Mouse (Mus musculus) MEL (cell line): ENCODE measurements at regions not wholly inside any gene's neighbourhood (a gene's known extent, or its start where the extent isn't known, plus 50 kb on each side); places are given as distances from the start of the nearest gene placed in this dataset.

ENCODE experiments used
- CTCF ChIP-seq, 3 experiments: IDR thresholded peaks in 2 of 3; conservative IDR thresholded peaks in 1 of 3; 2 replicates each; pipeline ENCODE4 v1.5.1; 2011 to 2012; ENCODE audit warnings: low read length in 3 of 3, low read depth in 2 of 3, mild to moderate bottlenecking in 2 of 3, improper control_type of control experiment in 1 of 3, inconsistent platforms in 1 of 3, mixed read lengths in 1 of 3, moderate library complexity in 1 of 3; ENCODE audit not compliant: control insufficient read depth in 1 of 3, insufficient read depth in 1 of 3, poor library complexity in 1 of 3, severe bottlenecking in 1 of 3
- EP300 ChIP-seq, 2 experiments: IDR thresholded peaks; 2 replicates each; pipeline ENCODE4 v1.6.1; 2011; ENCODE audit warnings: improper control_type of control experiment in 2 of 2, low read length in 2 of 2, low read depth in 1 of 2, mild to moderate bottlenecking in 1 of 2
- GATA1 ChIP-seq: IDR thresholded peaks from 2 replicates; pipeline ENCODE4 v1.6.1; 2011; ENCODE audit warnings: low read depth, low read length, improper control_type of control experiment
- JUND ChIP-seq: IDR thresholded peaks from 2 replicates; pipeline ENCODE4 v1.6.1; 2011; ENCODE audit warnings: low read depth, mild to moderate bottlenecking, improper control_type of control experiment, low read length
- KAT2A ChIP-seq: conservative IDR thresholded peaks from 2 replicates; pipeline ENCODE4 v1.6.1; 2012; ENCODE audit warnings: low read depth, low read length, improper control_type of control experiment, inconsistent platforms
- ZNF384 ChIP-seq: IDR thresholded peaks from 2 replicates; pipeline ENCODE4 v1.6.1; 2012; ENCODE audit warnings: low read depth, mild to moderate bottlenecking, inconsistent platforms, low read length, improper control_type of control experiment

DNA sequence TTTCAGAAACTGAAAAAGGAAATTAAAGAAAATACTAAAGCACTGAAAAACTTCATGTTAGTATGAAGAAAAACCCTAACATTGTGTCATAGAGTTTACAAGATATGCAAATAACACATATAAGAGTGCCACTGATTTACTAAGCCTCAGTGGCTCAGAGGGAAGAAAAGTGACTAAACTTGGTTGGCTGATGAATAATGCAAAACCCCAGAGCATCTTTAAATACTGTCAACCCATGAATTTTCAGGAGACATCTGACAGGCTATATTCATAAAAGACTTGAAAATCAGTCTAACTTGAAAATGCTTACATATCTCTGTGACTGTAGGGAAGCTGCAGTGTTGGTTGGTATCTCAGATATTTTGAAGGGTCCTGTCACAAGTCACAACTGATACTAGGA lies 235.2 kb upstream of the Clec14a start:
- TF ChIP-seq ZNF384 (no peak), CTCF (IDR thresholded peaks at IDR 0.05 in 2 of 3, conservative IDR thresholded peaks at IDR 0.05 in 1 of 3; ENCODE audit: control insufficient read depth in 1 of 3, insufficient read depth in 1 of 3, low read depth in 2 of 3, low read length in 3 of 3, poor library complexity in 1 of 3, severe bottlenecking in 1 of 3) (no peak), GATA1 (no peak), KAT2A (no peak), EP300 (IDR thresholded peaks at IDR 0.05; ENCODE audit: low read depth in 1 of 2, low read length in 2 of 2) (no peak), JUND (no peak)
